Mouse (Mus musculus): Measurements from ENCODE around the gene Pdcd1lg2. TPM values are rescaled to one million over a fixed set of nuclear protein-coding genes. Genes with fewer than 3 reads are reported as not detected.

Pdcd1lg2 gene
- polyA plus RNA-seq, 1 experiment from 2014 or later, result not detected

GRCm38 (mm10) chr19:29439242-29439641 lies 28.5 kb downstream of the Pdcd1lg2 start:
- Histone ChIP-seq H3K4me3 (ENCODE audit: low read depth, low read length) (no peak overlapping the region), H3K27ac (ENCODE audit: low read length) (no peak overlapping the region), H3K4me2 (ENCODE audit: low read length) (no peak overlapping the region), H3K36me3 (ENCODE audit: control insufficient read depth, insufficient read depth, low read length) (no peaks in the 10 kb centered on the region), H3K27me3 (ENCODE audit: control insufficient read depth, insufficient read depth, low read depth, low read length) (no peaks in the 10 kb centered on the region), H3K4me1 (ENCODE audit: control insufficient read depth, insufficient read depth, low read length) (no peaks in the 10 kb centered on the region), H3K9me3 (replicated peaks; ENCODE audit: control insufficient read depth, low read length, poor library complexity, severe bottlenecking) (no peaks in the 10 kb centered on the region), H3K9ac (ENCODE audit: low read depth, low read length) (no peak overlapping the region)
- WGBS, result 88% methylated on average over 3 of the region's 3 CpGs
- no peak for ATAC-seq

GRCm38 (mm10) chr19:29442492-29442891 lies 31.8 kb downstream of the Pdcd1lg2 start:
- WGBS, result 87% methylated on average over 2 of the region's 2 CpGs

GRCm38 (mm10) chr19:29444364-29444763 lies 33.6 kb downstream of the Pdcd1lg2 start:
- Histone ChIP-seq H3K27me3 (ENCODE audit: control insufficient read depth, insufficient read depth, low read depth, low read length) (no peaks in the 10 kb centered on the region), H3K9me3 (replicated peaks; ENCODE audit: control insufficient read depth, low read length, poor library complexity, severe bottlenecking) (peaks cover 5% of the 10 kb centered on the region; the same call in 1 of the 2 replicates)
- WGBS, result 92% methylated on average over 3 of the region's 3 CpGs

More at GRCm38 (mm10) chr19:29442492-29442891, 31.8 kb downstream of the Pdcd1lg2 start:
- Histone ChIP-seq H3K4me1 (ENCODE audit: control insufficient read depth, insufficient read depth, low read length) (no peaks in the 10 kb centered on the region), H3K4me3 (ENCODE audit: low read depth, low read length) (no peak overlapping the region), H3K4me2 (ENCODE audit: low read length) (no peak overlapping the region), H3K36me3 (ENCODE audit: control insufficient read depth, insufficient read depth, low read length) (no peaks in the 10 kb centered on the region), H3K9me3 (replicated peaks; ENCODE audit: control insufficient read depth, low read length, poor library complexity, severe bottlenecking) (peaks cover 5% of the 10 kb centered on the region; the same call in 1 of the 2 replicates), H3K9ac (ENCODE audit: low read depth, low read length) (no peak overlapping the region), H3K27me3 (ENCODE audit: control insufficient read depth, insufficient read depth, low read depth, low read length) (no peaks in the 10 kb centered on the region), H3K27ac (ENCODE audit: low read length) (no peak overlapping the region)
- ATAC-seq, result no peak

GRCm38 (mm10) chr19:29448373-29448772 lies 37.7 kb downstream of the Pdcd1lg2 start:
- no peak for ATAC-seq
- H3K9me3 ChIP-seq (replicated peaks; ENCODE audit: control insufficient read depth, low read length, poor library complexity, severe bottlenecking), result peaks cover 5% of the 10 kb centered on the region; the same call in 1 of the 2 replicates
- no peak overlapping the region for H3K4me2 ChIP-seq (ENCODE audit: low read length)
- H3K4me3 ChIP-seq (ENCODE audit: low read depth, low read length), result no peak overlapping the region
- H3K4me1 ChIP-seq (ENCODE audit: control insufficient read depth, insufficient read depth, low read length), result no peaks in the 10 kb centered on the region
- H3K36me3 ChIP-seq (ENCODE audit: control insufficient read depth, insufficient read depth, low read length), result no peaks in the 10 kb centered on the region
- H3K27me3 ChIP-seq (ENCODE audit: control insufficient read depth, insufficient read depth, low read depth, low read length), result no peaks in the 10 kb centered on the region
- WGBS, result 74% methylated on average over 1 of the region's 1 CpGs
- no peak overlapping the region for H3K27ac ChIP-seq (ENCODE audit: low read length)
- H3K9ac ChIP-seq (ENCODE audit: low read depth, low read length), result no peak overlapping the region

More at GRCm38 (mm10) chr19:29444364-29444763, 33.6 kb downstream of the Pdcd1lg2 start:
- no peak for ATAC-seq
- Histone ChIP-seq H3K4me3 (ENCODE audit: low read depth, low read length) (no peak overlapping the region), H3K9ac (ENCODE audit: low read depth, low read length) (no peak overlapping the region), H3K27ac (ENCODE audit: low read length) (no peak overlapping the region), H3K4me1 (ENCODE audit: control insufficient read depth, insufficient read depth, low read length) (no peaks in the 10 kb centered on the region), H3K4me2 (ENCODE audit: low read length) (no peak overlapping the region), H3K36me3 (ENCODE audit: control insufficient read depth, insufficient read depth, low read length) (no peaks in the 10 kb centered on the region)

GRCm38 (mm10) chr19:29450376-29450775 lies 39.7 kb downstream of the Pdcd1lg2 start:
- Histone ChIP-seq H3K4me3 (ENCODE audit: low read depth, low read length) (no peak overlapping the region), H3K9me3 (replicated peaks; ENCODE audit: control insufficient read depth, low read length, poor library complexity, severe bottlenecking) (no peaks in the 10 kb centered on the region), H3K36me3 (ENCODE audit: control insufficient read depth, insufficient read depth, low read length) (no peaks in the 10 kb centered on the region), H3K27me3 (ENCODE audit: control insufficient read depth, insufficient read depth, low read depth, low read length) (no peaks in the 10 kb centered on the region), H3K9ac (ENCODE audit: low read depth, low read length) (no peak overlapping the region), H3K4me1 (ENCODE audit: control insufficient read depth, insufficient read depth, low read length) (no peaks in the 10 kb centered on the region), H3K27ac (ENCODE audit: low read length) (no peak overlapping the region), H3K4me2 (ENCODE audit: low read length) (no peak overlapping the region)
- 90% methylated on average over 8 of the region's 8 CpGs for WGBS
- ATAC-seq, result no peak

GRCm38 (mm10) chr19:29454141-29454601 lies 43.5 kb downstream of the Pdcd1lg2 start:
- H3K27me3 ChIP-seq (ENCODE audit: control insufficient read depth, insufficient read depth, low read depth, low read length), result no peaks in the 10 kb centered on the region
- no peaks in the 10 kb centered on the region for H3K4me1 ChIP-seq (ENCODE audit: control insufficient read depth, insufficient read depth, low read length)
- H3K36me3 ChIP-seq (ENCODE audit: control insufficient read depth, insufficient read depth, low read length), result no peaks in the 10 kb centered on the region
- no peaks in the 10 kb centered on the region for H3K9me3 ChIP-seq (replicated peaks; ENCODE audit: control insufficient read depth, low read length, poor library complexity, severe bottlenecking)
- no peak for ATAC-seq
- WGBS, result 86% methylated on average over 10 of the region's 10 CpGs
- H3K9ac ChIP-seq (ENCODE audit: low read depth, low read length), result no peak overlapping the region
- no peak overlapping the region for H3K4me2 ChIP-seq (ENCODE audit: low read length)
- H3K4me3 ChIP-seq (ENCODE audit: low read depth, low read length), result no peak overlapping the region
- no peak overlapping the region for H3K27ac ChIP-seq (ENCODE audit: low read length)

- Histone ChIP-seq H3K36me3 (ENCODE audit: control insufficient read depth, insufficient read depth, low read length) (no peaks in the 10 kb centered on the region), H3K4me1 (ENCODE audit: control insufficient read depth, insufficient read depth, low read length) (no peaks in the 10 kb centered on the region), H3K27me3 (ENCODE audit: control insufficient read depth, insufficient read depth, low read depth, low read length) (no peaks in the 10 kb centered on the region), H3K27ac (ENCODE audit: low read length) (no peak overlapping the region), H3K9me3 (replicated peaks; ENCODE audit: control insufficient read depth, low read length, poor library complexity, severe bottlenecking) (no peaks in the 10 kb centered on the region), H3K4me2 (ENCODE audit: low read length) (no peak overlapping the region), H3K4me3 (ENCODE audit: low read depth, low read length) (no peak overlapping the region), H3K9ac (ENCODE audit: low read depth, low read length) (no peak overlapping the region)
- ATAC-seq, result no peak
- 81% methylated on average over 1 of the region's 1 CpGs for WGBS
Observed at GRCm38 (mm10) chr19:29455156-29455555, 44.4 kb downstream of the Pdcd1lg2 start.

- Histone ChIP-seq H3K9me3 (replicated peaks; ENCODE audit: control insufficient read depth, low read length, poor library complexity, severe bottlenecking) (no peaks in the 10 kb centered on the region), H3K36me3 (ENCODE audit: control insufficient read depth, insufficient read depth, low read length) (no peaks in the 10 kb centered on the region), H3K4me2 (ENCODE audit: low read length) (no peak overlapping the region), H3K27ac (ENCODE audit: low read length) (no peak overlapping the region), H3K4me3 (ENCODE audit: low read depth, low read length) (no peak overlapping the region), H3K9ac (ENCODE audit: low read depth, low read length) (no peak overlapping the region), H3K27me3 (ENCODE audit: control insufficient read depth, insufficient read depth, low read depth, low read length) (no peaks in the 10 kb centered on the region), H3K4me1 (ENCODE audit: control insufficient read depth, insufficient read depth, low read length) (no peaks in the 10 kb centered on the region)
- ATAC-seq, result no peak
- WGBS, result 96% methylated on average over 1 of the region's 1 CpGs
Observed at GRCm38 (mm10) chr19:29457982-29458381, 47.3 kb downstream of the Pdcd1lg2 start.

- WGBS, result 94% methylated on average over 4 of the region's 4 CpGs
- no peak for ATAC-seq
Observed at GRCm38 (mm10) chr19:29462462-29462861, 51.7 kb downstream of the Pdcd1lg2 start.

More at GRCm38 (mm10) chr19:29462462-29462861, 51.7 kb downstream of the Pdcd1lg2 start:
- Histone ChIP-seq H3K27me3 (ENCODE audit: control insufficient read depth, insufficient read depth, low read depth, low read length) (no peaks in the 10 kb centered on the region), H3K9me3 (replicated peaks; ENCODE audit: control insufficient read depth, low read length, poor library complexity, severe bottlenecking) (no peaks in the 10 kb centered on the region), H3K36me3 (ENCODE audit: control insufficient read depth, insufficient read depth, low read length) (no peaks in the 10 kb centered on the region), H3K4me3 (ENCODE audit: low read depth, low read length) (no peak overlapping the region), H3K27ac (ENCODE audit: low read length) (no peak overlapping the region), H3K4me1 (ENCODE audit: control insufficient read depth, insufficient read depth, low read length) (no peaks in the 10 kb centered on the region), H3K4me2 (ENCODE audit: low read length) (no peak overlapping the region), H3K9ac (ENCODE audit: low read depth, low read length) (no peak overlapping the region)
